Mouse (Mus musculus) testis, adult 2 months (tissue): Measurements from ENCODE around the gene Scel.

Experiments used
- CTCF ChIP-seq: fragments of 200-500 bp; IDR thresholded peaks from 2 replicates; pipeline ENCODE4 v1.5.1; 2012; ENCODE audit warnings: low read depth, mild to moderate bottlenecking, inconsistent platforms, low read length, moderate library complexity; ENCODE audit not compliant: control insufficient read depth, insufficient read depth, insufficient replicate concordance
- POLR2A ChIP-seq: fragments of 200-500 bp; IDR thresholded peaks from 2 replicates; pipeline ENCODE4 v1.6.1; 2012; ENCODE audit warnings: low read depth, mild to moderate bottlenecking, inconsistent platforms, low read length, moderate library complexity; ENCODE audit not compliant: control insufficient read depth

- TF ChIP-seq CTCF = no peak
- TF ChIP-seq POLR2A = no peak
Measured at GRCm38 (mm10) chr14:103471074-103471778, 41.9 kb upstream of the Scel start.
